Mouse (Mus musculus) CH12.LX (cell line): ENCODE measurements around the gene Rhof. TPM values are rescaled to one million over a fixed set of nuclear protein-coding genes. Genes with fewer than 3 reads are reported as not detected.

Source experiments
- DNase-seq: peaks from one replicate; pipeline ENCODE4 v3.0.0-alpha.2; 2013; ENCODE audit errors: extremely low read depth
- H3K27ac ChIP-seq: 2 replicates; pipeline ENCODE4 v1.5.1; 2012; ENCODE audit warnings: low read depth, mild to moderate bottlenecking, control low read depth, moderate library complexity; ENCODE audit not compliant: insufficient read depth
- H3K27me3 ChIP-seq: replicated peaks from 2 replicates; pipeline ENCODE3; 2012; ENCODE audit warnings: inconsistent platforms
- H3K36me3 ChIP-seq, 2 experiments: replicated peaks in 1 of 2; 2 replicates each; pipeline versions ENCODE3 to v1.6.1; 2012; ENCODE audit warnings: inconsistent platforms in 1 of 2, low read length in 1 of 2, mild to moderate bottlenecking in 1 of 2, mixed read lengths in 1 of 2, moderate library complexity in 1 of 2; ENCODE audit not compliant: control insufficient read depth in 1 of 2, insufficient read depth in 1 of 2
- H3K4me1 ChIP-seq, 2 experiments: 2 replicates each; pipeline ENCODE4 v1.6.1; 2012; ENCODE audit warnings: inconsistent platforms in 1 of 2, moderate library complexity in 1 of 2; ENCODE audit not compliant: insufficient read depth in 2 of 2, control insufficient read depth in 1 of 2
- H3K4me2 ChIP-seq: 2 replicates; pipeline ENCODE4 v1.6.1; 2012; ENCODE audit warnings: low read depth, mild to moderate bottlenecking, control low read depth; ENCODE audit not compliant: poor library complexity, insufficient read depth, severe bottlenecking
- H3K4me3 ChIP-seq, 3 experiments: fragments of 150-350 bp in 1 of 3; sonication (generic) in 1 of 3; replicated peaks in 1 of 3; 2 replicates each; pipeline versions ENCODE3 to v1.5.1; 2011 to 2012; ENCODE audit warnings: low read depth in 2 of 3, low read length in 2 of 3, mild to moderate bottlenecking in 2 of 3, moderate library complexity in 2 of 3, control low read depth in 1 of 3, improper control_type of control experiment in 1 of 3, inconsistent platforms in 1 of 3, mixed read lengths in 1 of 3; ENCODE audit not compliant: poor library complexity in 1 of 3
- H3K79me2 ChIP-seq: replicated peaks from 2 replicates; pipeline ENCODE4 v1.6.1; 2012; ENCODE audit warnings: mild to moderate bottlenecking, moderate library complexity; ENCODE audit not compliant: control insufficient read depth, poor library complexity, insufficient read depth, severe bottlenecking; ENCODE audit errors: extremely low read depth
- H3K9ac ChIP-seq: 2 replicates; pipeline ENCODE4 v1.6.1; 2012; ENCODE audit warnings: low read depth, mild to moderate bottlenecking, control low read depth, moderate library complexity; ENCODE audit not compliant: insufficient read depth
- H3K9me3 ChIP-seq: replicated peaks from 2 replicates; pipeline ENCODE3; 2012; ENCODE audit warnings: low read length, inconsistent platforms, mixed read lengths
- BHLHE40 ChIP-seq: IDR thresholded peaks from 2 replicates; pipeline ENCODE4 v1.6.1; 2011; ENCODE audit warnings: mild to moderate bottlenecking, low read depth, low read length, improper control_type of control experiment
- CHD1 ChIP-seq: IDR thresholded peaks from 2 replicates; pipeline ENCODE4 v1.6.1; 2012; ENCODE audit warnings: low read depth, low read length, improper control_type of control experiment, inconsistent platforms
- CTCF ChIP-seq, 2 experiments: IDR thresholded peaks in 1 of 2; conservative IDR thresholded peaks in 1 of 2; 2 replicates each; pipeline ENCODE4 v1.5.1; 2011 to 2012; ENCODE audit warnings: low read depth in 2 of 2, low read length in 2 of 2, improper control_type of control experiment in 1 of 2, inconsistent platforms in 1 of 2, mild to moderate bottlenecking in 1 of 2, moderate library complexity in 1 of 2
- E2F4 ChIP-seq: IDR thresholded peaks from 2 replicates; pipeline ENCODE4 v1.6.1; 2011; ENCODE audit warnings: low read depth, low read length, improper control_type of control experiment; ENCODE audit not compliant: insufficient replicate concordance
- ELF1 ChIP-seq: IDR thresholded peaks from 2 replicates; pipeline ENCODE4 v1.6.1; 2014; ENCODE audit warnings: low read depth, mild to moderate bottlenecking, inconsistent platforms, low read length, improper control_type of control experiment
- EP300 ChIP-seq: IDR thresholded peaks from 2 replicates; pipeline ENCODE4 v1.6.1; 2011; ENCODE audit warnings: low read length, improper control_type of control experiment
- ETS1 ChIP-seq: conservative IDR thresholded peaks from 2 replicates; pipeline ENCODE4 v1.6.1; 2012; ENCODE audit warnings: low read depth, mild to moderate bottlenecking, inconsistent platforms, low read length, improper control_type of control experiment, moderate library complexity
- HCFC1 ChIP-seq: IDR thresholded peaks from 2 replicates; pipeline ENCODE4 v1.6.1; 2012; ENCODE audit warnings: low read depth, mild to moderate bottlenecking, inconsistent platforms, low read length, improper control_type of control experiment
- IRF4 ChIP-seq: IDR thresholded peaks from 2 replicates; pipeline ENCODE4 v1.6.1; 2014; ENCODE audit warnings: low read depth, mild to moderate bottlenecking, inconsistent platforms, low read length, improper control_type of control experiment
- JUN ChIP-seq: IDR thresholded peaks from 2 replicates; pipeline ENCODE4 v1.6.1; 2011; ENCODE audit warnings: low read depth, mild to moderate bottlenecking, low read length, improper control_type of control experiment, moderate library complexity; ENCODE audit not compliant: insufficient read depth
- JUND ChIP-seq: conservative IDR thresholded peaks from 2 replicates; pipeline ENCODE4 v1.6.1; 2011; ENCODE audit warnings: low read depth, low read length, improper control_type of control experiment
- KAT2A ChIP-seq: IDR thresholded peaks from 2 replicates; pipeline ENCODE4 v1.6.1; 2012; ENCODE audit warnings: low read length, improper control_type of control experiment, inconsistent platforms; ENCODE audit not compliant: insufficient replicate concordance
- MAFK ChIP-seq: IDR thresholded peaks from 2 replicates; pipeline ENCODE4 v1.6.1; 2011; ENCODE audit warnings: low read length, improper control_type of control experiment; ENCODE audit not compliant: insufficient replicate concordance
- MAZ ChIP-seq: IDR thresholded peaks from 2 replicates; pipeline ENCODE4 v1.6.1; 2012; ENCODE audit warnings: low read depth, mild to moderate bottlenecking, inconsistent platforms, low read length, improper control_type of control experiment, moderate library complexity
- MEF2A ChIP-seq: IDR thresholded peaks from 2 replicates; pipeline ENCODE4 v1.6.1; 2014; ENCODE audit warnings: low read depth, mild to moderate bottlenecking, inconsistent platforms, low read length, improper control_type of control experiment, borderline replicate concordance
- MXI1 ChIP-seq: IDR thresholded peaks from 2 replicates; pipeline ENCODE4 v1.6.1; 2011; ENCODE audit warnings: mild to moderate bottlenecking, low read depth, low read length, improper control_type of control experiment
- MYC ChIP-seq: IDR thresholded peaks from 2 replicates; pipeline ENCODE4 v1.6.1; 2011; ENCODE audit warnings: low read depth, mild to moderate bottlenecking, improper control_type of control experiment, low read length
- NRF1 ChIP-seq: IDR thresholded peaks from 2 replicates; pipeline ENCODE4 v1.6.1; 2014; ENCODE audit warnings: low read depth, mild to moderate bottlenecking, inconsistent platforms, low read length, improper control_type of control experiment, moderate library complexity
- PAX5 ChIP-seq: IDR thresholded peaks from 2 replicates; pipeline ENCODE4 v1.6.1; 2012; ENCODE audit warnings: low read length, inconsistent platforms, mixed read lengths
- POLR2A ChIP-seq: IDR thresholded peaks from 2 replicates; pipeline ENCODE4 v1.6.1; 2011; ENCODE audit warnings: low read depth, mild to moderate bottlenecking, improper control_type of control experiment, low read length
- RAD21 ChIP-seq: IDR thresholded peaks from 2 replicates; pipeline ENCODE4 v1.6.1; 2011; ENCODE audit warnings: low read depth, mild to moderate bottlenecking, low read length, improper control_type of control experiment, moderate library complexity
- SMC3 ChIP-seq: IDR thresholded peaks from 2 replicates; pipeline ENCODE4 v1.6.1; 2011; ENCODE audit warnings: low read depth, low read length, improper control_type of control experiment
- TCF12 ChIP-seq: IDR thresholded peaks from 2 replicates; pipeline ENCODE4 v1.6.1; 2014; ENCODE audit warnings: low read depth, mild to moderate bottlenecking, inconsistent platforms, low read length, improper control_type of control experiment
- UBTF ChIP-seq: IDR thresholded peaks from 2 replicates; pipeline ENCODE4 v1.6.1; 2012; ENCODE audit warnings: low read depth, mild to moderate bottlenecking, inconsistent platforms, low read length, improper control_type of control experiment, moderate library complexity
- USF2 ChIP-seq: conservative IDR thresholded peaks from 2 replicates; pipeline ENCODE4 v1.6.1; 2011; ENCODE audit warnings: low read depth, low read length, improper control_type of control experiment
- ZKSCAN1 ChIP-seq: IDR thresholded peaks from 2 replicates; pipeline ENCODE4 v1.6.1; 2012; ENCODE audit warnings: low read depth, inconsistent platforms, low read length, improper control_type of control experiment, borderline replicate concordance
- ZMIZ1 ChIP-seq: IDR thresholded peaks from 2 replicates; pipeline ENCODE4 v1.6.1; 2012; ENCODE audit warnings: low read depth, mild to moderate bottlenecking, inconsistent platforms, low read length, improper control_type of control experiment
- ZNF384 ChIP-seq: IDR thresholded peaks from 2 replicates; pipeline ENCODE4 v1.6.1; 2012; ENCODE audit warnings: low read depth, low read length, improper control_type of control experiment, inconsistent platforms
- dilution Hi-C: fragments of 300-500 bp; cut with MboI; formaldehyde crosslinking; loops from 2 replicates; pipeline ENCODE4 v1.14.3; 2020; ENCODE audit warnings: low sequenced_read_pairs; ENCODE audit not compliant: extremely low pct_unique_long_range_greater_than_20kb, extremely low pct_ligation_motif_present
- in situ Hi-C: fragments of 300-500 bp; cut with MboI; formaldehyde crosslinking; loops from 3 replicates; pipeline ENCODE4 v1.14.3; 2019; ENCODE audit warnings: low sequenced_read_pairs, low pct_ligation_motif_present, low pct_unique_long_range_greater_than_20kb, mixed read lengths
- polyA plus RNA-seq: library from polyadenylated mRNA; unstranded; fragments of >175 nt; gene quantifications from 2 replicates; pipeline ENCODE4 v1.2.1, GENCODE M21; 2012; ENCODE audit warnings: low read depth; ENCODE audit not compliant: insufficient read length
- total RNA-seq, 2 experiments: library from RNA; depleted of rRNA; stranded (reverse); fragments of 300-350 nt in 1 of 2; fragments of >200 nt in 1 of 2; gene quantifications; 2 replicates each; pipeline ENCODE4 v1.2.3; 2012 to 2014

Rhof gene
- total and polyA plus RNA-seq, 3 experiments, result 33.6 to 56.9 (median 45.4) TPM

- Histone ChIP-seq H3K4me3 (no peak overlapping the region), H3K4me2 (peak overlapping the region; percentile 82), H3K4me1 (peaks cover 7 to 52% of the 10 kb centered on the region in 2 experiments), H3K27ac (peak overlapping the region; percentile 93), H3K79me2 (peaks cover 40% of the 10 kb centered on the region), H3K9me3 (peaks cover 11% of the 10 kb centered on the region), H3K9ac (peak overlapping the region; percentile 54; the same call in 1 of the 2 replicates), H3K27me3 (no peaks in the 10 kb centered on the region)
- DNase-seq, result no peak
- dilution Hi-C loops, result no loop called here
- no peak for TF ChIP-seq E2F4
- TF ChIP-seq BHLHE40, result no peak
- no peak for TF ChIP-seq ETS1
- TF ChIP-seq PAX5, result no peak
- TF ChIP-seq JUN, result peak; percentile 11; the same call in 1 of the 2 replicates
- TF ChIP-seq KAT2A, result no peak
- TF ChIP-seq ZKSCAN1, result no peak
- no peak for TF ChIP-seq USF2
- no peak for TF ChIP-seq ELF1
- TF ChIP-seq MXI1, result no peak
- no peak for TF ChIP-seq RAD21
- TF ChIP-seq CTCF (conservative IDR thresholded peaks at IDR 0.05 in 1 of 2, IDR thresholded peaks at IDR 0.05 in 1 of 2; ENCODE audit: low read depth in 2 of 2, low read length in 2 of 2), result no peak
- no peak for TF ChIP-seq CHD1
- TF ChIP-seq ZMIZ1, result no peak
- peak; percentile 64; the same call in 1 of the 2 replicates for TF ChIP-seq EP300
- no peak for TF ChIP-seq MAZ
- TF ChIP-seq IRF4, result peak; percentile 79
- no peak for TF ChIP-seq HCFC1
- TF ChIP-seq MYC, result no peak
- TF ChIP-seq UBTF, result no peak
- no peak for TF ChIP-seq POLR2A
- peak; percentile 66; the same call in 1 of the 2 replicates for TF ChIP-seq JUND
- TF ChIP-seq SMC3, result no peak
- no peak for TF ChIP-seq ZNF384
- TF ChIP-seq TCF12, result no peak
- TF ChIP-seq NRF1, result no peak
- TF ChIP-seq MAFK, result no peak
- peak; percentile 48; the same call in 1 of the 2 replicates for TF ChIP-seq MEF2A
- TF ChIP-seq, all 38 proteins: peak for 5
- in situ Hi-C loops, result no loop called here
- H3K36me3 ChIP-seq, result peaks cover 31 to 48% of the 10 kb centered on the region in 2 experiments
Measured at GRCm38 (mm10) chr5:123125105-123125504, 7.4 kb downstream of the Rhof start.
